Mouse (Mus musculus) bone marrow macrophage, adult 2 months (primary cell): ENCODE measurements around the gene Dctpp1.

Source experiments
- CTCF ChIP-seq: IDR thresholded peaks from 2 replicates; pipeline ENCODE4 v1.5.1; 2012; ENCODE audit warnings: low read depth, mild to moderate bottlenecking, low read length, moderate library complexity
- POLR2A ChIP-seq: IDR thresholded peaks from 2 replicates; pipeline ENCODE4 v1.6.1; 2012; ENCODE audit warnings: mild to moderate bottlenecking, low read depth, low read length, borderline replicate concordance

DNA sequence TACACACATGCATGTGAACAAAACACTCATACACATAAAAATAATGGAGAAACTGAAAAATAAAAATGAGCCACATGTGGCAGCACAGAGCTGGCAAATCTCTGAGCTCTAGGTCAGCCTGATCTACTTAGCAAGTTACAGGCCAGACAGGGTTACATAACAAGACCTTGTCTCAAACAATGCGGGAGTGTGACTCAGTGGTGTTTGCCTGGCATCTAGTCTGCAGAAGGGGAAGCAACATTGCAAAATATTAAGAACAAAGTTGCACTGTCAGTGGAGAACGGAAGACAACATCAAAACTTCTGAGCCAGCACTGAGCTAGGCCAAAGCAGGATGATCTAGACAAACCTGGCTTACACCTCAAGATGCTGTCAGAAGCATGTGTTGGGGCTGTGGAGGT is 9.7 kb upstream of the Dctpp1 start:
- TF ChIP-seq CTCF (no peak), POLR2A (no peak)
